Mouse (Mus musculus): ENCODE measurements around the gene Bud13. TPM values are rescaled to one million over a fixed set of nuclear protein-coding genes. Genes with fewer than 3 reads are reported as not detected.
"Not testable (repeated sequence)": the region's sequence is repeated elsewhere in the genome, so short reads cannot be mapped to it uniquely, and the experiment has no call there.

Gene Bud13
- polyA plus RNA-seq, 1 experiment = 8.0 TPM

DNA sequence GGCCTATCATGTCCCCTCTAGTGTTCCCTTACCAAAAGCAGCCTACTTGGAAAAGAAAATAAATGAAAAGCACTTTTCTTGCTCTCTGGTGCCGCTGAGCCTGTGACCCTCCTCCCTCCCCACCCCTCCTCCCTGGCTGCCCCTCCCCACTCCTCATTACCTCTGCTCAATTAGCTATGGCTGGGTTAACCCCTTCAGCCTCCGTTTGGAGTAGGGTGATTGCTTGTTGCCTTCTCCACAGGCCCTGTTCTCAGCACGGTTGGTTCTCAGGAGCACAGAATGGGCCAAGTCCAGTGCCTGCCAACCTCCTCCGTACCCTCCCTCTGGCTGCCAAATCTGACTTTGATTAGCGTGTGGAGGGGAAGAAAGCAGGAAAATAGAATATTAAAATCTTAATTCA, 33.6 kb downstream of the Bud13 start:
- no peaks in the 10 kb centered on the region for H3K36me3 ChIP-seq (ENCODE audit: control insufficient read depth, insufficient read depth, low read length)
- WGBS = 73% methylated on average over 5 of the region's 5 CpGs
- H3K4me3 ChIP-seq (ENCODE audit: extremely low read depth, insufficient read depth, insufficient read length) = no peak overlapping the region
- no peaks in the 10 kb centered on the region for H3K4me1 ChIP-seq (ENCODE audit: control insufficient read depth, insufficient read depth, insufficient read length)
- no peaks in the 10 kb centered on the region for H3K27me3 ChIP-seq (ENCODE audit: control insufficient read depth, insufficient read depth, low read length)
- H3K27ac ChIP-seq (ENCODE audit: insufficient read depth, low read length) = no peak overlapping the region
- TF ChIP-seq CTCF (IDR thresholded peaks at IDR 0.05; ENCODE audit: extremely low read depth, insufficient read depth, insufficient read length, insufficient replicate concordance) = no peak
- TF ChIP-seq POLR2A (IDR thresholded peaks at IDR 0.05; ENCODE audit: low read depth, low read length) = no peak
- no peak for DNase-seq (ENCODE audit: low read depth in 1 of 2, low spot score in 2 of 2)

DNA sequence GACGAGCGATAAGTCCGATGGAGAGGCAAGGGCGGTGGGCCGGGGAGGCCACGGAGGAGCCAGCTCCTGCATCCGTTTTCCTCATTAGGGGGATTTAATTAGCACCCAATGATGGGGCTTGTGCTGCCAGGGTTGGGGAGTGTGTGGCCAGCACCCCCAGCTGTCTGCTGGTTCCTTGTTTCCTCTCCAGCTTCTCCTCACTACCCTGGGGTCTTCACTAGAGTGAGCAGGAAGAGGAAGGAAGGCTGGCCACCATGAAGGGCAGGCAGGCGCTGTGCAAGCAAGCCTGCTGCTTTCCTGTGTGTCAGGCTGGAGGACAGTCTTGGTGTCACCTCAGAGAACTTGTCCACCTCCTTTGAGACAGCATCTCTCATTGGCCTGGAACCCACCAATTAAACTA, 34.1 kb downstream of the Bud13 start:
- no peak overlapping the region for H3K27ac ChIP-seq (ENCODE audit: insufficient read depth, low read length)
- WGBS = 78% methylated on average over 8 of the region's 8 CpGs
- no peak for DNase-seq (ENCODE audit: low read depth in 1 of 2, low spot score in 2 of 2)
- TF ChIP-seq CTCF (IDR thresholded peaks at IDR 0.05; ENCODE audit: extremely low read depth, insufficient read depth, insufficient read length, insufficient replicate concordance) (no peak), POLR2A (IDR thresholded peaks at IDR 0.05; ENCODE audit: low read depth, low read length) (no peak)
- H3K4me1 ChIP-seq (ENCODE audit: control insufficient read depth, insufficient read depth, insufficient read length) = no peaks in the 10 kb centered on the region
- no peaks in the 10 kb centered on the region for H3K36me3 ChIP-seq (ENCODE audit: control insufficient read depth, insufficient read depth, low read length)
- no peaks in the 10 kb centered on the region for H3K27me3 ChIP-seq (ENCODE audit: control insufficient read depth, insufficient read depth, low read length)
- no peak overlapping the region for H3K4me3 ChIP-seq (ENCODE audit: extremely low read depth, insufficient read depth, insufficient read length)

- H3K27ac ChIP-seq (ENCODE audit: insufficient read depth, low read length) = no peak overlapping the region
- 95% methylated on average over 3 of the region's 3 CpGs for WGBS
- no peak overlapping the region for H3K4me3 ChIP-seq (ENCODE audit: extremely low read depth, insufficient read depth, insufficient read length)
- no peak for DNase-seq (ENCODE audit: low read depth in 1 of 2, low spot score in 2 of 2)
- H3K36me3 ChIP-seq (ENCODE audit: control insufficient read depth, insufficient read depth, low read length) = no peaks in the 10 kb centered on the region
- no peaks in the 10 kb centered on the region for H3K27me3 ChIP-seq (ENCODE audit: control insufficient read depth, insufficient read depth, low read length)
- H3K4me1 ChIP-seq (ENCODE audit: control insufficient read depth, insufficient read depth, insufficient read length) = no peaks in the 10 kb centered on the region
- no peak for TF ChIP-seq POLR2A (IDR thresholded peaks at IDR 0.05; ENCODE audit: low read depth, low read length)
- TF ChIP-seq CTCF (IDR thresholded peaks at IDR 0.05; ENCODE audit: extremely low read depth, insufficient read depth, insufficient read length, insufficient replicate concordance) = no peak
Measured at GRCm38 (mm10) chr9:46317957-46318356, 35.1 kb downstream of the Bud13 start.

- not testable (repeated sequence) for DNase-seq (ENCODE audit: low read depth in 1 of 2, low spot score in 2 of 2); H3K4me3 ChIP-seq (ENCODE audit: extremely low read depth, insufficient read depth, insufficient read length); H3K4me1 ChIP-seq (ENCODE audit: control insufficient read depth, insufficient read depth, insufficient read length); H3K36me3 ChIP-seq (ENCODE audit: control insufficient read depth, insufficient read depth, low read length); H3K27me3 ChIP-seq (ENCODE audit: control insufficient read depth, insufficient read depth, low read length); H3K27ac ChIP-seq (ENCODE audit: insufficient read depth, low read length)
- 84% methylated on average over 6 of the region's 6 CpGs for whole genome bisulfite sequencing
Measured at GRCm38 (mm10) chr9:46319886-46320285, 37.1 kb downstream of the Bud13 start, which contains the start of gene 4931429L15Rik. TSS of gene 4931429L15Rik (minus strand) at chr9:46319986.

DNA sequence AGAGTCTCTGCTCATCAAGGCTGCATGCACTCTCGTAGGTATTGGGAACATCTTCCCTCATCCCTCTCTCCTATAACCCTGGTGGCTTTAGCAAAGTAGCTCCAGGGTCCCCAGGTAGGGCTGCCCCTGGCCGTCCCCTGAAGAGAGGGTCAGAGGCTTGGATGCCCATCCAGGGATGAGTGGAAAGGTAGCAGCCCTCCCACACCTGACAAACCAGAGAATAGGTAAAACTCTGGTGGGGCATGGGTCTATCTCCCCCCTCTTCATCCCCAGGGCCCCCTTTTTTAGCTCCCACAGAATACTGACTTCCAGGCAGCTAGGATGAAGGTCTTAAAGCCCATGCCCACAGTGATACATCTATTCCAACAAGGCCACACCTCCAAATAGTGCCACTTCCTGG, 37.7 kb downstream of the Bud13 start:
- no peak overlapping the region for H3K4me3 ChIP-seq (ENCODE audit: extremely low read depth, insufficient read depth, insufficient read length)
- 84% methylated on average over 2 of the region's 2 CpGs for WGBS
- TF ChIP-seq POLR2A (IDR thresholded peaks at IDR 0.05; ENCODE audit: low read depth, low read length) = no peak
- TF ChIP-seq CTCF (IDR thresholded peaks at IDR 0.05; ENCODE audit: extremely low read depth, insufficient read depth, insufficient read length, insufficient replicate concordance) = no peak
- H3K4me1 ChIP-seq (ENCODE audit: control insufficient read depth, insufficient read depth, insufficient read length) = no peaks in the 10 kb centered on the region
- no peaks in the 10 kb centered on the region for H3K27me3 ChIP-seq (ENCODE audit: control insufficient read depth, insufficient read depth, low read length)
- no peak for DNase-seq (ENCODE audit: low read depth in 1 of 2, low spot score in 2 of 2)
- no peak overlapping the region for H3K27ac ChIP-seq (ENCODE audit: insufficient read depth, low read length)
- no peaks in the 10 kb centered on the region for H3K36me3 ChIP-seq (ENCODE audit: control insufficient read depth, insufficient read depth, low read length)

- 90% methylated on average over 11 of the region's 11 CpGs for WGBS
- H3K4me1 ChIP-seq (ENCODE audit: control insufficient read depth, insufficient read depth, insufficient read length) = no peaks in the 10 kb centered on the region
- no peak for DNase-seq (ENCODE audit: low read depth in 1 of 2, low spot score in 2 of 2)
- TF ChIP-seq CTCF (IDR thresholded peaks at IDR 0.05; ENCODE audit: extremely low read depth, insufficient read depth, insufficient read length, insufficient replicate concordance) (no peak), POLR2A (IDR thresholded peaks at IDR 0.05; ENCODE audit: low read depth, low read length) (no peak)
- H3K27me3 ChIP-seq (ENCODE audit: control insufficient read depth, insufficient read depth, low read length) = peaks cover 3% of the 10 kb centered on the region; the same call in 1 of the 2 replicates
- no peak overlapping the region for H3K27ac ChIP-seq (ENCODE audit: insufficient read depth, low read length)
- no peaks in the 10 kb centered on the region for H3K36me3 ChIP-seq (ENCODE audit: control insufficient read depth, insufficient read depth, low read length)
- H3K4me3 ChIP-seq (ENCODE audit: extremely low read depth, insufficient read depth, insufficient read length) = no peak overlapping the region
Measured at GRCm38 (mm10) chr9:46326694-46327405, 44.0 kb downstream of the Bud13 start.

- WGBS = 80% methylated on average over 25 of the region's 25 CpGs
- Histone ChIP-seq H3K36me3 (ENCODE audit: control insufficient read depth, insufficient read depth, low read length) (no peaks in the 10 kb centered on the region), H3K27ac (ENCODE audit: insufficient read depth, low read length) (no peak overlapping the region), H3K4me3 (ENCODE audit: extremely low read depth, insufficient read depth, insufficient read length) (no peak overlapping the region), H3K27me3 (ENCODE audit: control insufficient read depth, insufficient read depth, low read length) (peaks cover 3% of the 10 kb centered on the region; the same call in 1 of the 2 replicates), H3K4me1 (ENCODE audit: control insufficient read depth, insufficient read depth, insufficient read length) (no peaks in the 10 kb centered on the region)
- TF ChIP-seq POLR2A (IDR thresholded peaks at IDR 0.05; ENCODE audit: low read depth, low read length) = no peak
- no peak for TF ChIP-seq CTCF (IDR thresholded peaks at IDR 0.05; ENCODE audit: extremely low read depth, insufficient read depth, insufficient read length, insufficient replicate concordance)
- DNase-seq (ENCODE audit: low read depth in 1 of 2, low spot score in 2 of 2) = no peak
Measured at GRCm38 (mm10) chr9:46327706-46328571, 45.1 kb downstream of the Bud13 start.

Data from spleen, adult 2 months (tissue).